Mouse (Mus musculus) gastrocnemius, postnatal 36 days (tissue): ENCODE results near the gene Ypel2. TPM values are rescaled to one million over a fixed set of nuclear protein-coding genes. Genes with fewer than 3 reads are reported as not detected.
"Not testable (repeated sequence)": the region's sequence is repeated elsewhere in the genome, so short reads cannot be mapped to it uniquely, and the experiment has no call there.

ENCODE experiments used
- DNase-seq, 2 experiments: peaks; one replicate each; pipeline ENCODE4 v3.0.0; 2022
- intact Hi-C: fragments of 180-260 bp; cut with DNase I; formaldehyde crosslinking; loops from one replicate; pipeline ENCODE4 v1.15.1; 2025
- long read RNA-seq, 2 experiments: library from polyadenylated mRNA; stranded (forward); transcript quantifications; one replicate each; pipeline ENCODE4 v2.0.0; 2021
- total RNA-seq, 2 experiments: library from RNA; stranded (reverse); gene quantifications; 2 replicates each; pipeline ENCODE4 v1.2.3; 2021

Ypel2 gene
- total RNA-seq: 1 to 10 TPM; 4.1 to 4.8 TPM
- long read RNA-seq, experiment 1: 0 reads
- long read RNA-seq, experiment 2, full-length matches to known transcripts: 1 of 3 reads
- long read RNA-seq, experiment 2, partial matches to known transcripts: 0 of 3 reads
- long read RNA-seq, experiment 2, other reads (novel, unspliced or antisense): 2 of 3 reads

DNA sequence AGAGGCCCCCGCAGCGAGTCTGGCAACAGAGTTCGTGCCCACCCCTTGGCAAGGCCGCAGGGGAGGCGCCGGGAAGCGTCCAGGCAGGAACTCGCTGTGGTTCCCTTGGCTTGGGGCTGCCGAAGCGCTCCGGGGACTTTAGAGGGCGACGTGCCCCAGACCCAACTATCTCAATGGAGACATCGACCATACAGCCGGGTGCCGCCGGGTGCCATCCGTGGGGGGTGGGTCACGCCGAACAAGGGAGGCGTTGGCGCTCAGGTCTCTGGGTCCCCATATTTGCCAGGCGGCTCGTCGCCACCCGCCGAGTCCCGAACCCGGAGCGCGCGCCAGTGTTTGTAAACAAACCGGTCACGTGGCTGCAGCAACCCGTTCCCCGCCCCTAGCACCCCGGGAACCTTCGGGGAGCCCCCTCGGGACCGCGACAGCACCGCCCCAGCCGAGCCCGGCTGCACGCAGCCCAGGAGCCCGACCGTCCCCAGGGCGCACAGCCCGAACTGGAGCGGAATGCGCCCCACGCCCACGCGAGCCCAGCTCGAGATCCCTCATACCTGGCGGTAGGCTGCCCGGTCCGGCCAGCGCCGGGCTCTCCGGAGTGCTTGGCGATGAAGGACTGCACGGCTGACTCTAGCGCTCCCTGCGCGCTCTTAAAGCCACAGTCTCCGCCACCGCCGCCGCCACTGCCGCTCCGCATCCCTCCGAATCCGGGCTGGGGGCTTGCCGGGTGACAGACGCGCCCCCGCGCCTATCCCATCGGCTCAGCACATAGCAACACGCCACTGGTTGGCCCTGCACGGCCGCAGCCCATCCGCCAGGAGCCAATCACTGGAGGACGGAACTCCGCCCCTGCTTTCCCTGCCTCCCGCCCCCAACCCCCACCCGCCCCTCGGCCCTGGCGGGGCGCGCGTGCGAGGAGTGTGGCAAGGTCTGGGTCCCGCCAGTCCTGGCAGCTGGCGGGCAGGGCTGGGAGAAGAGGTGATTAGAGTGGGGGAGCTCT, at the start of gene Ypel2:
Gene Ypel2, minus strand, starts transcription at position 667 of the 997 bp plus-strand sequence.
- intact Hi-C loops: loop anchor here (1.0 to 10.0 kb wide), 2 partner anchors 30 to 99 kb away; no protein-coding TSS in a partner anchor
- DNase-seq: peak; percentile 94 to 95

DNA sequence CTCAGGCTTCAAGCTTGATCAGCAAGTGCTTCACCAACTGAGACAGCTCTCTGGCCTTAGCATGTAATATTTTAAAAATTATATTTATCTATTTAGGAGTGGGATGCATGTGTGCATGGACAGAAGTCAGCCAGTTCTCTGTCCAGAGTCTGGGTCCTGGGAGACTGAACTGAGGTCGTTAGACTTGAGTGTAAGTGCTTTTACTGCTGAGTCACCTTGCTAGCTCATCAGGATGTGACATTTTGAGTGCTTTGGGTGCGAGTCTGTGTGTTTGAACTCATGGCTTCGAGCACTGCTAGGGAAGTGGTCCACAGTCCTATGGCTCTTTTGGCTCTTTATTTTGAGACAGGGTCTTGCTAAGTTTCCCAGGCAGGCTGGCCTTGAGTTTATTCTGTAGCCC, 49.5 kb upstream of the Ypel2 start:
- intact Hi-C loops: no loop called here
- DNase-seq: no peak

DNA sequence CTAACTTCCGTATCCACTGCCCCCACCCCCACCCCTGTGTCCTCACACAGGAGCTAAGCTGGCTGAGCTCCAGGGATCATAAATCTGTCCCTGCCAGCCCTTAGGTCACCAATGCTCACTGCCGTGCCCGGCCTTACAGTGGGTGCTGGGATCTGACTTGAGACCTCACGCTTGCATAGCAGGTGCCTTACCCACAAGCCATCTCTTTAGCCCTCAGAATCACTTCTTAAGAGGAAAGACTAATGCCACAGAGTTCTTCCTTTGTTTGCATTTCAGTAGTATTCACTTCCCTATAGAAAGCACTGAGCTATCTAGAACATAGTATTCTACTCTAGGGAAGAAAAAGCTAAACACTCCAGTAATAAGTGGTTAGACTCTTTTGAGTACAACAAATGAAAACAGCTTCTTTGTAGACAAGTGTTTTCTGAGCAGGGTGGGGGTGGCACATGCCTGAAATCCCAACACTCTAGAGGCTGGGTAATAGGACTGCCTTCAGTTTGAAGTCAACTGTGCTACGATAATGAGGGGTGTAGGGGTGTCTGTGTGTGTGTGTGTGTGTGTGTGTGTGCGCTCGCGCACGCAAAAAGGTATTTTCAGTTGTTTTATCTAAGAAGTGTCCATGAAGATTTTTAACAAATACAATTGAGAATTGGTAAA, 45.9 kb upstream of the Ypel2 start:
- intact Hi-C loops: no loop called here

DNA sequence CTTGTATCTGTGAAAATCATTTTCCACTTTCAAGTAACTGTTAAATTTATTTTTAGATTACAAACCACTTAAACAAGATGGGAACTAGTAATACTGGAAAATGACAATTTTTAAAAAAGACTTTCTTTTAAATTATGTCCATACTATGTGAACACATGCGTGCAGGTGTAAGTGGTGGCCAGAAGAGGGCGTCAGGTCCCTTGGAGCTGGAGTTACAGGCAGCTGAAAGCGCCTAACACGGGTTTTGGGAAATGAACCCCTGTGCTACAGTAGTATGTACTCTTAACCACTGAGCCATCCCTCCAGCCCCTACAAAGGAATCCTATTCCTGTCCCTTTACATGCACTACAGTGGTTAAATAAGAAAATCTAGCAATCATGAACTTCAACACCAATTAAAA, 42.7 kb upstream of the Ypel2 start:
- intact Hi-C loops: no loop called here
- DNase-seq: no peak

More for the DNA sequence above, 45.9 kb upstream of the Ypel2 start:
- no peak for DNase-seq

DNA sequence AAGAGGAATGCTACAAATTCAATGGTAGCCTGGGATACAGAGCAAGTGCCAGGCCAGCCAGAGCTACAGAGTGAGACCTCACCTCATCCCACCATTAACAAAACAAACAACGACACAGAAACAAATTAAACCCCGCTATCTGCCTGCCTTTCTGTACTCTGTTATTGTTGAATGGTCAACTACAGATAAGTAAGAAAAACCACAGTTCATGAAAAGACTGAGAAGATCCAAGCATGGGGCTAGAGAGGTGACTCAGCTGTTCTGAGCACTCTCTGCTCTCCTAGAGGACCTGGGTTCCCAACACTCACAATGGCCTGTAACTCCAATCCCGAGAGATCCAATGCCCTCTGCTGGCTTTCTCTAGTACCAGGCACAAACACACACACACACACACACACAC, 34.7 kb upstream of the Ypel2 start:
- intact Hi-C loops: no loop called here
- DNase-seq: no peak

DNA sequence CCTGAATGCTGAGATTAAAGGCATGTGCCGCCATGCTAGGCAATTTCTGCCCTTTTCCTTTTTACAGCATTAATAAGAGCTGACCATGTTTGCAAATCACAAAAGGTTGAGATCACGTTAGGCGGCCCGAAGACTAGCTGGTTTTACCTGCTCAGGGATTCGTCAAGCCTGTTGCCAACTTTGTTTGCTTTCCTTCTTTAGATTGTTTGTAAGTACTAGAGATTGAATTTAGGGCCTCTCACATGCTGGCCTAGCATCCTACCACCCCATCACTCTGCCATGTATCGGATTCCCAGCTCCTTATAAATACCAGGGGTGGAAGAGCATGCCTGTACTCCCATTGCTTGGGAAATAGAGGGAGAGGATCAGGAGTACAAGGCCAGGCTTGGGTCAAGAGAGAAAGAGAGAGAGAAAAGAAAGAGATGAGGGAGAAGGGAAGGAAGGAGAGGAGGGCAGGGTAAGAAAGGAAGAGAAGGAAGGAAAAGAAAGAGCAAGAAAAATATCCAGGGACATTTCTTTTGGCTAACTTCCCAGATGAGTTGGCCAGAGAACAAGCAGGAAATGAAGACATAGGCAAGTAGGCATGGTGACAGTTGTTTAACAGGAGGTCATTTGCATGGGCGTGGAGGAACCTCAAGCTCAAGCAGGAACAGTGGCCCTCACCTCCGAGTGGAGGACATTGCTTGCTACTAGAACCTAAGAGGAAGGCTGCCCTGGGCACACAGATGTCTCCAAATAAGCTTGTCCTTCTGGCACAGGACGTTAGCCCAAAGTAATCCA, 32.8 kb upstream of the Ypel2 start:
- intact Hi-C loops: no loop called here
- DNase-seq: no peak

DNA sequence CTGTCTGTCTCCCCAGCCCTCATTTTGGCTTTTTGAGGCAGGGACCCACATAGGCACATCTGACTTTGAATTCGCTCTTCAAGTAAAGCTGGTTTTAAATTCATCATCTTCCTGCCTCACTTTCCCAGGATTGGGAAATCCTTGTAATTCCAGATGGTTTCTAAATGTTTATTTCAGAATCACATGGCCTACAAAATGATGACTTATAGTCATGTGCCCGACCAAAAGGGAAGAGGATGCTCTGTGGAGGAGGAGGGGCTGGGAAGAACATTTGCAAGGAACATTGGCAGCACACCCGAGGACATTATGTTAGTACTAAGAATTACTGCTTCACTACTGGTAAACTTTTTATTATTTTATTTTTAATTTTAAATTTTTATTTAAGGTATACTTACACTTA, 31.8 kb upstream of the Ypel2 start:
- intact Hi-C loops: no loop called here
- DNase-seq: no peak

DNA sequence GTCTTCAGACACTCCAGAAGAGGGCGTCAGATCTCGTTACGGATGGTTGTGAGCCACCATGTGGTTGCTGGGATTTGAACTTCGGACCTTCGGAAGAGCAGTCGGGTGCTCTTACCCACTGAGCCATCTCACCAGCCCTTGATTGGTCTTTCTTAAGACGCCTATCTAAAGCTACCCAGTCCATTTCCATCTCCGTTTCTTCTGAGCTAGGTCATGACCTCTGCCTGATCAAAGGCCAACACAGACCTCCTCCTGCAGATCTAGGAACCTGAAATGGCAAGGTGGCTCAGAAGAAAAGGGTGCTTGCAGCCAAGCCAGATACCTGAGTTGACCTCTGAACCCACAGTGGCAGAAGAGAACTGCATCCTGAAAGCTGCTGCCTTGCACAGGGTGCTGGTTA, 29.7 kb upstream of the Ypel2 start:
- intact Hi-C loops, DNase-seq: not testable (repeated sequence)

DNA sequence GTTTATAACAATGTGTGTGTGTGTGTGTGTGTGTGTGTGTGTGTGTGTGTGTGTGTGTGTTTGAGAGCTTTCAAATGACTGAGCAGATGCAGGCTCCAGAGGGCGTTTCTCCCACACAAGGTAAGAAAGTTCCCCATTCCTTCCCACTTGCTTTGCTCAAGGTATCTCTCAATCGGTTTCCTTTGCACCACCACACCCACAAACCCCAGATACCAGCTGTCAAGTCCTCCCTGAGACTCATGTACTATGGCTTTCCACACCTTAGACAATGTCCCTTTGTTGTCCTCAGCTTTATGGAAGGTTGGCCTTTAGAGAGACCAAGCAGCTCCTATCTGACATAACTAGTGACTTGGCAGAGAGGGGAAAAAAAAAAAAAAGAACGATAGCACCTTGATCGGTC, 29.3 kb upstream of the Ypel2 start:
- intact Hi-C loops: no loop called here
- no peak for DNase-seq

DNA sequence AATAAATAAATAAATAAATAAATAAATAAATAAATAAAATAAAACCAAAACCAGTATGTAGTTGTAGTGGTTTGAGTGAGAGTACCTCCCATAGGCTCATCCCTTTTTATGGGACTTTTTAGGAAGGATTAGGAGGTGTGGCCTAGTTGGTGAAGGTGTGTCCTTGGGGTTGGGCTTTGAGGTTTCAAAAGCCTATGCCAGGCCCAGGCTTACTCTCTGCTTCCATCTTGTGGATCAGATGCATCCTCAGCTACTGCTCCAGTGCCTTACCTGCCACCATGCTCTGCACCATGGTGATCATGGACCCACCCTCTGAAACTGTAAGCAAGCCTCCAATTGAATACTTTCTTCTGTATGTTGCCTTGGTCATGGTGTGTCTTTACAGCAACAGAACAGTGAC, 28.0 kb upstream of the Ypel2 start:
- DNase-seq: no peak
- intact Hi-C loops: no loop called here

DNA sequence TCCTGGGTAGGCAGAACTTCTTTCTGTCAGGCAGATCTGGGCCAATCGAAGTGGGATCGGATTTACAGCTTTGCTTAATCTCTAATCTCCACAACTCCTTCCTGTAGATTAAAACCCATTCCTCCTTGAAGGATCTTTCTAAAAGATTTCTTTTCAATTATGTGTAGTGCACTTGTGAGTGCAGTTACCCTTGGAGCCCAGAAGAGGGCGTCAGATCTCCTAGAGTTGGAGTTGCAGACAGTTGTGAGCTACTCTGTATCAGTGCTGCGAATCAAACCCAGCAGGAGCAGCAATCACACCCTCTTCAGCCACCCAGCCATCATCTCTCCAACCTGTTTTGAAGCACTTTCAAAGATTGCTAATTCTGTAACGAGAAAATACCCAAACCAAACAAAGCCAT, 26.9 kb upstream of the Ypel2 start:
- intact Hi-C loops: no loop called here
- no peak for DNase-seq

DNA sequence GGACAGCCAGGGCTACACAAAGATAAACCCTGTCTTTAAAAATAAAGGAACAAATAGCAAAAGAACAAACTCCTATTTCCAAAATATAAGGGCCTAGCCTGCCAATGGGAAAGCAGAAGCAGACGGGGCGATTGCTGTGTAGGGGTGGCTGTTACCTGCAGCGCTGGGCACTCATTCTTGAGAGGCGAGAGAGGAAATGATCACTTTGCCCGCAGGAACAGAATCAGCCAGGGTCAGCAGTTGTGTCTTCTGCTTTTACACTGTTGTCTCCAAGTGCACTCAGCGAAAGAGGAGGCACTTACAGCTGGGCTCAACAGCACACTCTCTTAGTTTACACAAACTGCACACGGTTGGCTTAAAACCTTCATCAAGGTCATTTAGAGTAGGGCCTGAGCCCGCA, 25.9 kb upstream of the Ypel2 start:
- intact Hi-C loops: loop anchor here (10.0 kb wide), 1 partner anchor 445 kb away; no protein-coding TSS in a partner anchor
- no peak for DNase-seq

DNA sequence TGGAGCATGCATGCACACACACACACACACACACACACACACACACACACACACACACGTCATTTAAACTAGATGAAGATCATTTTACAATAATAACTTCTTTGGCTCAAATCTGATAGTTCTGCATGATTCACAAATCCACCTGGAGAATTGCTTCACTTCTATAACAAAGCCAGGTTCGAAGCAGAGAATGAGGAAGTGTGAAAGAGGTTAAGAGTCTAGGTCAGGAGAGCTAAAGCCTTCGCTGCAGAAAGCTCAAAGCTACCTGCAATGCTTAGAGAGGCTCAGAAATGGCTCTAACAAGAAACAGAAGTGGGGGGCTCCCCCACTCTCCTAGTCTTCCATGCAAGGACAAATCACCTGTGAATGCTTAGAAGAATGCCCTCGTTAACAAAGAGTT, 24.6 kb upstream of the Ypel2 start:
- intact Hi-C loops: loop anchor here (10.0 kb wide), 1 partner anchor 443 kb away; no protein-coding TSS in a partner anchor
- DNase-seq: no peak

DNA sequence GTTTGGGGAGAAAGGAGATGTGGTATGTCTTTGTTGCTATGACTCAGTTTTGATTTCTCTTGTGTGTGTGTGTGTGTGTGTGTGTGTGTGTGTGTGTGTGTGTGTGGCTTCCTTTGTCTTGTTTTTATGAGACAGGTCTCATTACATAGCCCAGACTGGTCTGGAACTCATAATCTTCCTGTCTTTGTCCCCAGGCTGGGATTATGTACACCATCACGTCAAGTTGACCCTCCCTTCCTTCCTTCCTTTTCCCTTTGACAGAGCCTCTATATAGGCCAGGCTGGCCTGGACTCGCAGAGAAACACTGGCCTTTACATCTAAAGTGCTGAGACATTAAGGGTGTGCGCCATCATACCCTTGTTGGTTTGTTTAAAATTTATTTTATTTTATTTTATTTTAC, 22.2 kb upstream of the Ypel2 start:
- intact Hi-C loops: loop anchor here (10.0 kb wide), 1 partner anchor 441 kb away; no protein-coding TSS in a partner anchor
- DNase-seq: no peak

DNA sequence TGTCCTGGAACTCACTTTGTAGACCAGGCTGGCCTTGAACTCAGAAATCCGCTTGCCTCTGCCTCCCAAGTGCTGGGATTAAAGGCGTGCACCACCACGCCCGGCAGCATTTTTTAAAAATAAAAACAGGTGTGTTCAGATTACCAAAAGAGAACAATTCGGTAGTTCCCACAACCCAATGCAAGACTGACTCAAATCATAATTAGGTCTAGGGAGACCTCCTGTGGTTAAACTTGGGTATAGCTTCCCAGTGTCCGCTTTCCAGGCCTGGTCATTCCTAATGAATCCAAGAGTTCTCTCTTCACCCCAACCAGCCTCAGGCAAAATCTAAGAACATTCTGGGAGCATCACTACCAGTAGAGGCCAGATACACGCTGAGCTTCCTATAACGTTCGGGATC, 17.0 kb upstream of the Ypel2 start:
- intact Hi-C loops: loop anchor here (10.0 kb wide), 1 partner anchor 436 kb away; no protein-coding TSS in a partner anchor
- no peak for DNase-seq

DNA sequence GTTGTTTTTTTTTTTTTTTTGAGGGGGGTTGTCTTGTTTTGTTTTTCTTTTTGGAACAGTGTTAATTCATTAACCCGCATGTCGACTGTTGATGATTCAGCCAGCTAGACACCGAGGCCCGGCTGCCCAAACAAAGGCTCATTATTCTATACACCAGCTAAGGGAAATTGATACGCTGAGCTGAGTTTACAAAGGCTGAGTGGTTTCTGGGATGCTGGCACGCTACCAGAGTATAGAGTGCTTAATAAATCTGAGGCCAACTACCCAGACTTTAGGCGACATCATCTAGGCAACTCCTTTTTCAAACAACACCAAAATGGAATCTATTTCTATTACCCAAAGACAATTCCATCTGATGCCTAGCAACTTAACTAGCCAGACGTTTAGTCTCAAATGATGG, 13.9 kb upstream of the Ypel2 start:
- intact Hi-C loops: no loop called here
- no peak for DNase-seq

DNA sequence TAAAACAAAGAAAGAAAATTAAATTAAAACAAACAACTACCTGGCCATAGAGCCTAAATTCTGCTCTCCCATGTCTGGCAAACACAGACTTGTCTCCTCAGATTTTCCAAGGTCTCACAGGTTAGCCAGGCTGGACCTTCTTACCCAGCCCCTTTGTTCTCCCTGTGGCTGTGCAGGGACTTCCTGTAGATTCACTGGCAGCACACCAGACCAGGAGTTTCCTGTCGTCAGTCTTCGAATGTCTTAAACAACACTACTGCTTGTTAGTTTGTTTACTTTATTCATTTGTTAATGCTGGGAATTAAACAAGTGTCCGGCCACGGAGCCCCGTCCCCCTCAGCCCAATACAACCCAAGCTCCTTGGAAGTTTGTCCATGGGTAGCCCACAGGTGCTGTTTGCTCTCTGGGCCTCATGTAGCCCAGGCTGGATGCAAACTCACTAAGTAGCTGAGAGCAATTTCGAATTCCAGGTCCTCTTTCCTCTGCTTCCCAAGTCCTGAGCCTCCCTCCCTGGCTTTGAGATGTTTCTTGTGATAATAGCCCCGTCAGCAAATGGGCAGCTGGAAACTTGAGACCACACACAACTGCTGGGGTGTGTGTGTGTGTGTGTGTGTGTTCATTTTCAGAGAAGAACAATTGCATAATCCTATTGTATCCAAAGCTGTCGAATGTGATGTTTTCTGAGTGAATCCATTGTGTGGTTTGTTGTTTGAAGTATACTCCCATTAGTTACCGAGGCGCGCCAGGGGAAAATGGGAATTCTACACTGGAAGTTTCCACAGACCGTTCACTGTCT, 11.7 kb upstream of the Ypel2 start:
- no peak for DNase-seq
- intact Hi-C loops: loop anchor here (5.0 kb wide), 1 partner anchor 238 kb away; no protein-coding TSS in a partner anchor

DNA sequence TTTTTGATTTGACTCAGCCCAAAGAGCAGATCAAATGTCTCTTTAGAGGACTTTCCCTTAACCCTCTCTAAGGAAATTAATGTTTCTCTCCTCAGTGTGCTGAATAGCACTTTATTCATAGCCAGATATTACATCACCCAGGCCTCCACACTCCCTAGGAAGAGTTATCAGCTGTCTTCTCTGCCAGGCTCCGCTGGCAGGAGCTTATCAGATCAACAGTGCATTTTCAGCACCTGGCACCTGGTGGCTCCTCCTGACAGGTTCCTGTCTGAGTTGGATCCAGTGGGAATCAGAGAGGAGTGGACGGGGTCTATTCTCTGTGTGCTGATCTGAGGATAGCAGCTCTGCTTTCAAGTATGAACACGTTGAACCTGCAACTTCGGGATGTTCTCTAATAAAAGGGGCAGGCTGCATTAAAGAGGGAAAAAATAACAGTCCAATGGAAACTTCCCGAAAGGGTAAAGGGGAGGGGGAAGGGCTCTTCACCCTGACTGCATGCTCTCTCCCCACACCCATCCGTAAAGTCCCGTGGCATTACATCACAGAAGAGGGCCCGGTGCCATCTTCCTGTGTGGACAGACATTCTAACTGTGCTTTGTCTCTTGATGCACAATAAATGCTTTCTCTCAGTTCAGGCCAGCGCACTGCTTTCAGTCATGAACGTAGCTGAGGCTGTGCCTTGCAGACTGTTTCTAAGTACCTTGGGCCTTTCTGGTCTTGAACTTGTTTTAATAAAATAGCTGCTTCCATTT, 8.7 kb upstream of the Ypel2 start:
- DNase-seq: no peak
- intact Hi-C loops: loop anchor here (5.0 kb wide), 1 partner anchor 235 kb away; no protein-coding TSS in a partner anchor

DNA sequence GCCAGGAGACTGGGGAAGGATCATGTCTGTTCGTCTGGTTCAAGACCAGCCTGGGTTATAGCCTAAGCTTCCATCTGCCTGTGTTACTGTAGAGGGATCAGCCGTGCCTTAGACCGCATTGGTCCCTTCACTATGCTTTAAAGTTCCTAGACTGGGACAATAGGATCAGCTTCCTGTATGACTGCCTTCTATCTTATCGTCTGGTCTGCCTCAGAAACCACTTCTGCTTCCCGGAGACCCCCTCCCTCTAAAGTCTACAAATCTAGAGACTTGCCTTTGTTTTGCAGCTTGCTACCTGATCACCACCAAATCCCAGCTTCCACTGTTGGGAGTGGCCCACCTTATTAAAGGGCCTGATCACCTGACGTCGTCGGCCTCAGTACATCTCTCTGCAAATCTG, 7.7 kb upstream of the Ypel2 start:
- intact Hi-C loops: loop anchor here (5.0 kb wide), 1 partner anchor 234 kb away; no protein-coding TSS in a partner anchor
- no peak for DNase-seq
